Mouse (Mus musculus) lung, adult 2 months (tissue): Measurements from ENCODE around the gene Arhgef12.

ENCODE experiments used
- CTCF ChIP-seq: fragments of 200-500 bp; IDR thresholded peaks from 2 replicates; pipeline ENCODE4 v1.5.1; 2011; ENCODE audit warnings: mild to moderate bottlenecking, low read length, control low read depth; ENCODE audit not compliant: insufficient read depth
- POLR2A ChIP-seq: fragments of 200-500 bp; IDR thresholded peaks from 2 replicates; pipeline ENCODE4 v1.6.1; 2011; ENCODE audit warnings: low read depth, mild to moderate bottlenecking, control low read depth, low read length, borderline replicate concordance; ENCODE audit errors: extremely low read depth

DNA sequence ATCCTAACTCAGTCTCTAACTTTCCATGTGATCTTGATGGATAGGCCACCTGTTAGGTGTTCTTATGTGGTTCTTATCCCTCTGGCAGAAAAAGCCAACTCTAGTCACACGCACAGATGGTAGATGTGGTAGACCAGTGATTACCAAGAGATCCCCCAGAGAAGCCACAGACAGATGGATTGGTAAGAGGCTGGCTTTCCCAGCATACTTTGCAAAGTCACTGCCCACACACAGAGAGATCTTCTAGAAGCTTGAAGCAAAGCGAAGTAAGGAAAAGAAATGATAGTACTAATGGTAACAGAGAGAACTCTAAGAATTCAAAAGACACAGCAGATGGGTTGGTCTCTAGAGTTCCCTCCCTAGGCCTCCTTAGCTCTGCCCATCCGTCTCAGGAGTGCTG, 42.5 kb upstream of the Arhgef12 start:
- TF ChIP-seq CTCF (no peak), POLR2A (no peak)
